Mouse (Mus musculus) stomach, postnatal 0 days (tissue): ENCODE results near the gene T2. TPM values are rescaled to one million over a fixed set of nuclear protein-coding genes. Genes with fewer than 3 reads are reported as not detected.

ENCODE experiments used
- ATAC-seq: fragments of 200-750 bp; cut with Nextera tagmentation; 2 replicates; pipeline ENCODE4 v1.8.0; 2017; ENCODE audit not compliant: low FRiP score, low TSS enrichment
- DNase-seq: peaks from one replicate; pipeline ENCODE4 v3.0.0-alpha.2; 2016; ENCODE audit warnings: low spot score
- H3K27ac ChIP-seq: fragments of 300-500 bp; sonication (generic); replicated peaks from 2 replicates; pipeline ENCODE4 v1.5.1; 2014; ENCODE audit warnings: mild to moderate bottlenecking, control low read depth
- H3K27me3 ChIP-seq: fragments of 300-500 bp; sonication (generic); 2 replicates; pipeline ENCODE4 v1.6.1; 2014; ENCODE audit warnings: low read length; ENCODE audit not compliant: control insufficient read depth, insufficient read depth
- H3K36me3 ChIP-seq: fragments of 300-500 bp; sonication (generic); 2 replicates; pipeline ENCODE4 v1.6.1; 2014; ENCODE audit warnings: low read length, mixed read lengths; ENCODE audit not compliant: control insufficient read depth, insufficient read depth
- H3K4me1 ChIP-seq: fragments of 300-500 bp; sonication (generic); replicated peaks from 2 replicates; pipeline ENCODE4 v1.6.1; 2014; ENCODE audit warnings: antibody characterized with exemption; ENCODE audit not compliant: control insufficient read depth, insufficient read depth
- H3K4me2 ChIP-seq: fragments of 300-500 bp; sonication (generic); replicated peaks from 2 replicates; pipeline ENCODE4 v1.6.1; 2014; ENCODE audit warnings: low read depth, mild to moderate bottlenecking, control low read depth, moderate library complexity
- H3K4me3 ChIP-seq: fragments of 300-500 bp; sonication (generic); 2 replicates; pipeline ENCODE4 v1.5.1; 2014; ENCODE audit warnings: low read depth, low read length, control low read depth
- H3K9ac ChIP-seq: fragments of 300-500 bp; sonication (generic); 2 replicates; pipeline ENCODE4 v1.6.1; 2014; ENCODE audit warnings: mild to moderate bottlenecking, low read length, control low read depth, mixed read lengths
- H3K9me3 ChIP-seq: fragments of 300-500 bp; sonication (generic); 2 replicates; pipeline ENCODE4 v1.6.1; 2016; ENCODE audit warnings: low read length; ENCODE audit not compliant: control insufficient read depth
- CTCF ChIP-seq: IDR thresholded peaks from 2 replicates; pipeline ENCODE4 v1.5.1; 2016; ENCODE audit warnings: antibody characterized with exemption, low read depth, mild to moderate bottlenecking, moderate library complexity
- EP300 ChIP-seq: optimal IDR thresholded peaks from 2 replicates; pipeline ENCODE3; 2016; ENCODE audit warnings: antibody characterized with exemption
- WGBS: fragments of 180-500 bp; shearing (Covaris S2); extraction: QIAGEN DNeasy Blood & Tissue Kit; methylation state at CpG from one replicate; pipeline ENCODE4 v1.1.7; 2014; 5-methylcytosine and 5-hydroxymethylcytosine counted together
- polyA plus RNA-seq: library from polyadenylated mRNA; unstranded; fragments of >200 nt; fragmentation: Nextera tagmentation; extraction: Ambion mirVana; gene quantifications from 2 replicates; pipeline ENCODE4 v1.2.1, GENCODE M21; 2015

T2 gene
- polyA plus RNA-seq, 1 experiment from 2014 or later: 0.13 TPM

- TF ChIP-seq EP300 (no peak), CTCF (no peak)
- no peak overlapping the region for H3K9ac ChIP-seq
- H3K4me1 ChIP-seq: no peaks in the 10 kb centered on the region
- no peak for ATAC-seq
- H3K9me3 ChIP-seq: no peaks in the 10 kb centered on the region
- DNase-seq: no peak
- no peak overlapping the region for H3K4me3 ChIP-seq
- H3K36me3 ChIP-seq: no peaks in the 10 kb centered on the region
- 14% methylated on average over 9 of the region's 9 CpGs for WGBS
- no peak overlapping the region for H3K4me2 ChIP-seq
- H3K27ac ChIP-seq: no peak overlapping the region
- no peaks in the 10 kb centered on the region for H3K27me3 ChIP-seq
Observed at GRCm38 (mm10) chr17:8447676-8448192, 91.9 kb downstream of the T2 start.

DNA sequence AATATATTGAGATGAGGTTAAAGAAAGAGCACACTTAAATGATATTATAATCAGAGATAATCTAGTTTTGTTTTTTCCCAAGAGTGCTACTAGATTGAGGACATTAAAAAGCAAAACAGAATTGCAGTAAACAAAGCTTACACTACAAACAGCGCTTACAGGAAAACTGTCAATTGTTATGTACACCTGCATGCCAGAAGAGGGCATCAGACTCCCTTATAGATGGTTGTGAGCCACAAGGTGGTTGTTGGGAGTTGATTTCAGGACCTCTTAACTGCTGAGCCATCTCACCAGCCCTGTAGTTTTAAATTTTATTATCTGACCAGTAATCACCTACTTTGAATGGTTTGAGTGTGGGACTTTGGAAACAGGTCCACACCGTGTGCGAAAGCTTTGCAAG, 92.5 kb downstream of the T2 start:
- H3K4me1 ChIP-seq: no peaks in the 10 kb centered on the region
- H3K4me3 ChIP-seq: no peak overlapping the region
- H3K9ac ChIP-seq: no peak overlapping the region
- WGBS: 72% methylated on average over 3 of the region's 3 CpGs
- no peak overlapping the region for H3K27ac ChIP-seq
- TF ChIP-seq EP300 (no peak), CTCF (peak; percentile 33)
- no peak overlapping the region for H3K4me2 ChIP-seq
- no peak for DNase-seq
- no peaks in the 10 kb centered on the region for H3K27me3 ChIP-seq
- no peaks in the 10 kb centered on the region for H3K36me3 ChIP-seq
- ATAC-seq: no peak
- H3K9me3 ChIP-seq: no peaks in the 10 kb centered on the region

DNA sequence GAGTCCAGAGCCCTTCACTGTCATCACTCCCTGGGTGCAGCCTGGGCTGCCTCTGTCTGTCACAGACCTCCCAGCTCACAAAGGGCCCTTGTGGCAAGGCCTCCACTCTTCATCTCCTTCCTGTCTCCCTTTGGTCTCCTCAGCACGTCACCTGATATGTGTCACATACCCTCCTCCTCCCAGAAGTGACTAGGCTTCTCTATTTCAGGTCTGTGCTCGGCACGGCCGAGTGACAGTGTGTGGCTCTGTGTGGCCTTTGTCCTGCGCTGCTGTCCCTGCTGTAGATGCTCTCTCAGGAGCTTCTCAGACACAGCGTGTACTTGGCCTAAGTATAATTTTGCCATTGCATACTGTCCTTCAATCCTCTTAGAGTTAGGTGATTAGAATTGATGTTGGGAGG, 99.4 kb downstream of the T2 start:
- no peaks in the 10 kb centered on the region for H3K4me1 ChIP-seq
- ATAC-seq: no peak
- 57% methylated on average over 6 of the region's 6 CpGs for whole genome bisulfite sequencing

DNA sequence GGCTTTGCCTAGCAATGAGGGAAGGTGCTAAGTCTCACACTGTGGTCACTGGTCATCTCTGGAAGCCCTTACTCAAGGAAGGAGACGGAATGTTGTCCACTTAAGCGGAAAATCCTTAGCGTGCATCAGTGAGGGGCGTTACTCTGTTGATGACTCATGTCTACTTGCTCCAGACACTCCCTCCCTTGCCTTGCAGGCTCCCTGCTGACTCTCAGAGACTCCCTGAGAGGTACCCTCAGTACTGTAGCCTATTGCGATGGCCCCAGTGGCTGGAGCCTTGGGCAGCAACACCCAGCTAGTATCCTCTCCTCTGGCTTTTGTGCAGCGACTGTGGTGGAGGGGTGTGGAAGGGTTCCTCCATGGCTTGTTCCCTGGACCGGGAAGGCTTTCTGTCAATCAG, 99.8 kb downstream of the T2 start:
- H3K9me3 ChIP-seq: no peaks in the 10 kb centered on the region
- H3K36me3 ChIP-seq: no peaks in the 10 kb centered on the region
- H3K27ac ChIP-seq: no peak overlapping the region
- H3K4me1 ChIP-seq: no peaks in the 10 kb centered on the region
- TF ChIP-seq EP300: no peak
- no peak for TF ChIP-seq CTCF
- no peaks in the 10 kb centered on the region for H3K27me3 ChIP-seq
- H3K4me3 ChIP-seq: no peak overlapping the region
- WGBS: 61% methylated on average over 7 of the region's 7 CpGs
- H3K4me2 ChIP-seq: no peak overlapping the region
- H3K9ac ChIP-seq: no peak overlapping the region
- ATAC-seq (peak; percentile 49), DNase-seq (peak; percentile 20)

More for the DNA sequence above, 99.4 kb downstream of the T2 start:
- Histone ChIP-seq H3K36me3 (no peaks in the 10 kb centered on the region), H3K27ac (no peak overlapping the region), H3K27me3 (no peaks in the 10 kb centered on the region), H3K4me3 (no peak overlapping the region), H3K9me3 (no peaks in the 10 kb centered on the region), H3K9ac (no peak overlapping the region), H3K4me2 (no peak overlapping the region)
- TF ChIP-seq EP300 (no peak), CTCF (no peak)
- DNase-seq: peak; percentile 4

- H3K4me1 ChIP-seq: no peaks in the 10 kb centered on the region
- H3K27ac ChIP-seq: no peak overlapping the region
Observed at GRCm38 (mm10) chr17:8456856-8457460, 101.2 kb downstream of the T2 start.

DNA sequence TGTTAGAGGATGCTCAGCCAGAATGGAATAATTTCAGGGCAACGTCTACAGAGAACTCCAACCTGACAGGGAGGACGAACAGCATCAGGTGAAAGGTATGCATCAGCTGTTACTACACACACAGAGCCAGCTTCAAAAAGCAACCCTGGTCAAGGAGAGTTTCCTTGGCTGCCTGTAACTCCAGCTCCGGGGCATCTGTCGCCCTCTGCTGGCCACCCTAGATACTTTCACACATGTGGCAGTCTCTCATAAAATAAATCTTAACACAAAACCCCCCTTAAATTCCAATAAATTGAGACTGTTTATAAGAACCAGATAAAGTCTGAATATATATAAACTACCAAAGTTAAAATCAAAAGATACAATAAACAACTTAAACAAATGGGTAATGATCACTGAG, 105.8 kb downstream of the T2 start:
- Histone ChIP-seq H3K4me2 (no peak overlapping the region), H3K27me3 (no peaks in the 10 kb centered on the region), H3K27ac (no peak overlapping the region), H3K4me1 (no peaks in the 10 kb centered on the region), H3K36me3 (no peaks in the 10 kb centered on the region), H3K9me3 (no peaks in the 10 kb centered on the region), H3K4me3 (no peak overlapping the region), H3K9ac (no peak overlapping the region)
- 10% methylated on average over 4 of the region's 4 CpGs for WGBS
- TF ChIP-seq CTCF: peak; percentile 83
- TF ChIP-seq EP300: no peak
- peak; percentile 70 for DNase-seq
- ATAC-seq: no peak

More at GRCm38 (mm10) chr17:8456856-8457460, 101.2 kb downstream of the T2 start:
- H3K4me2 ChIP-seq: no peak overlapping the region
- DNase-seq (peak; percentile 8), ATAC-seq (no peak)
- no peaks in the 10 kb centered on the region for H3K36me3 ChIP-seq
- no peaks in the 10 kb centered on the region for H3K9me3 ChIP-seq
- TF ChIP-seq EP300 (no peak), CTCF (no peak)
- WGBS: 36% methylated on average over 9 of the region's 9 CpGs
- H3K27me3 ChIP-seq: no peaks in the 10 kb centered on the region
- no peak overlapping the region for H3K4me3 ChIP-seq
- H3K9ac ChIP-seq: no peak overlapping the region
